Mouse (Mus musculus): ENCODE measurements around the gene Zfp692. TPM values are rescaled to one million over a fixed set of nuclear protein-coding genes. Genes with fewer than 3 reads are reported as not detected.

Gene Zfp692
- total RNA-seq (2023), result 10 to 100 TPM; 15.4 to 16.2 TPM

DNA sequence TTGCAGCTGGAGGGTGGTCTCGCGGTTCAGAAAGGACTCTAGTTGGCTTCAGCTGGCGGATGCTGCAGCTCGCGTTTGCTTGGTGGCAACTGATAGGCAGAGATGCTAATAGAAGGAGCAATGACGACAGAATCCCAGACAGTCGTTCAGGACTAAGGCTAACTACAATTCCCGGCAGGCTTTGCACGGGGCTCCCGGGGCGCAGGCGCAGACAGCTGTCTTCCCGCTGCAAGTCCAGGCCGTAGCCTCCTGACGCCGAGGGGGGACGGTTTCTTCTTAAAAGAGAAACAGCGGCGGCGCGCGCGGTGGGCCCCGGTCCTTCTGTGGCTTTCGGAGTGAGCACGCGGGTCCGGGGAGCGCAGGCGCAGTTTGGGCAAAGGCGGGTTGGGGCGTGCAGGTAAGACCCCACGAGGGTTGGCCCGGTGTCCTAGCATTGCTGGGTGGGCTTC, at the start of gene Zfp692:
Zfp692 (plus strand) TSS at position 210 of the 449 bp plus-strand sequence.

DNA sequence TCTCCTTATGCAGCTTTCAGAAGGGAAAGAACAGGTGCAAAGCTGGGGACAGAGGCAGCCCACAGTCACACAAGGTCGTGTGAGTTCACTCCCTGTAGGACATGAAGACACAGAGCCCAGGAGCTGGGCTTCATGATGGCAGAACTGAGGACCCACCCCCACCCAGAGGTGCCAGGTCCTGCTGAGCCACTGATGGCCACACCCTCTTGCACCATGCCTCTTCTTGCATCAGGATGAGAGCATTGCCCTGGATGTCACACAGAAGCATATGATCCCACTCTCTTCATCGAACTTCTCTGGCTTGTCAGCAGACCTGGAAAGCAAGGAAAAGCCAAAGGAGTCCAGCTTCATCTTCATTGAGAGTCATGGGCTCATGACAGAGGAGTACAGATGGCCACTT, 32.3 kb upstream of the Zfp692 start, which contains the start of gene 4930438A08Rik:
4930438A08Rik (plus strand) TSS at position 228 of the 400 bp plus-strand sequence.

DNA sequence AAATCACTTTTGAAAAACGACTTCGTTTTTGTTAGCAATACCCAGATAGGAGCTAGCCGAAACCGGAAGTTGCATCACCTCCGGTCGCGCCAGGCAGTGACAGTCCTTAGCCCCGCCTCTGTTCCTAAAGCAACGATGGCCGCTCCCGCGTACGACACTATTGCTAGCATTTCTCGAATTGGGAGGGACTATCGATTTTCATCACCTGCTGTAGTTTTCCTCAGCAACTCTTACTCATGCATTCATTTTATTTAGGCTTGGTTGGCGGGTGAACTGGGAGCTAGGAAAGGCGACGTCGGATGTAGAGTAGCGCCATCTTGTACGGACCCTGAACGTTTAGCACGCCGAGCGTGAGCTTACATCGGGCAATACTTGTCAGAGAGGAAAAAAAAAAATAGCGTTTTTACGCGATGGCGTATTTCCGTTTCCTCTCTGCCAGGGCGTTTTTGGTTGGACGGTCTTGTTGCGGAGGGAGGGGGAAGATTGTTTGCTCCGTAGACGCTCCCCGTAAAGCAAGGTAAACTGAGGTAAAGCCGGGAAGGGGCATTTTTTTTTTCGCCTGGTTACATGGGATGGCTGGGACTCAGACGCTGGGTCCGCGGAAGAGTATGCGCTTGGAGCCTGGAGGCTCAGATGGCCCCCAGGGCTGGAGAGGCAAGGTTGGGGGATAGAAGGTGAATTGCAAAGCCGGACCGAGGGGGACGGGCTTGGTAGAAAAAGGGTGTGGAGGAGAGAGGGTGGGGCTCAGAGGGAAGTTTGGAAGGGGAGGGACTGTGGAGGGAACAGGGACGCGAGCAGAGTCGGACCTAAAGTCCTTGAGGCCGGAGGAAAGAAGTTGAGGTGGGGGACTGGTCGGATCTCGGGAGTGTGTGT, 23.6 kb downstream of the Zfp692 start, which contains the start of the genes Zfp672 and Sh3bp5l:
Zfp672 (minus strand) TSS at position 64 of the 873 bp plus-strand sequence.
Sh3bp5l (plus strand) TSS at position 449 of the 873 bp plus-strand sequence.

Other genes with a start within 250 kb of the Zfp692 start
- gene Gm12248, start 213.9 kb upstream of the Zfp692 start, total RNA-seq (2023), result not detected
- 10 to 100 TPM; 57.2 to 59.1 TPM for gene Cnot8, start 202.9 kb upstream of the Zfp692 start, total RNA-seq (2023)
- gene Gemin5, start 138.5 kb upstream of the Zfp692 start, total RNA-seq (2023), result 10 to 100 TPM in 1 of 2 experiments, 1 to 10 TPM in 1; 9.2 to 11.2 TPM
- 10 to 100 TPM; 22.9 to 24.6 TPM for gene Mrpl22, start 135.4 kb upstream of the Zfp692 start, total RNA-seq (2023)
- gene Igtp, start 107.5 kb upstream of the Zfp692 start, total RNA-seq (2023), result 10 to 100 TPM; 20.8 to 21.2 TPM
- 10 to 100 TPM; 17.7 to 23.9 TPM for gene Irgm2, start 107.5 kb upstream of the Zfp692 start, total RNA-seq (2023)
- gene 4930438A08Rik, start 32.3 kb upstream of the Zfp692 start, total RNA-seq (2023), result not detected
- gene Zfp672, start 23.3 kb downstream of the Zfp692 start, total RNA-seq (2023), result 10 to 100 TPM; 16.7 to 17.2 TPM
- 10 to 100 TPM; 18.2 to 26.0 TPM for gene Sh3bp5l, start 23.7 kb downstream of the Zfp692 start, total RNA-seq (2023)
- not detected for gene Lypd8, start 72.0 kb downstream of the Zfp692 start, total RNA-seq (2023)
- not detected for gene 1810065E05Rik, start 114.0 kb downstream of the Zfp692 start, total RNA-seq (2023)
- gene Gm12253, start 125.5 kb downstream of the Zfp692 start, total RNA-seq (2023), result not detected
- not detected for gene Lypd9, start 145.9 kb downstream of the Zfp692 start, total RNA-seq (2023)
- gene Olfr30, start 155.2 kb downstream of the Zfp692 start, total RNA-seq (2023), result not detected
- not detected for gene Olfr332, start 185.5 kb downstream of the Zfp692 start, total RNA-seq (2023)
- not detected for gene Olfr331, start 195.5 kb downstream of the Zfp692 start, total RNA-seq (2023)
- not detected for gene Olfr330, start 227.8 kb downstream of the Zfp692 start, total RNA-seq (2023)
- gene Olfr329-ps, start 239.4 kb downstream of the Zfp692 start, total RNA-seq (2023), result not detected
- under 1 TPM in 1 of 2 experiments, not detected in 1; 0.39 TPM for gene Olfr328, start 248.6 kb downstream of the Zfp692 start, total RNA-seq (2023)